Mouse (Mus musculus) skeletal muscle tissue, adult 2 months (tissue): ENCODE data around the gene Gpx4.
"Not testable (repeated sequence)": the region's sequence is repeated elsewhere in the genome, so short reads cannot be mapped to it uniquely, and the experiment has no call there.

Experiments
- DNase-seq: peaks from one replicate; pipeline ENCODE4 v3.0.0-alpha.2; 2012; ENCODE audit warnings: low read depth, low spot score

Gpx4 gene

DNA sequence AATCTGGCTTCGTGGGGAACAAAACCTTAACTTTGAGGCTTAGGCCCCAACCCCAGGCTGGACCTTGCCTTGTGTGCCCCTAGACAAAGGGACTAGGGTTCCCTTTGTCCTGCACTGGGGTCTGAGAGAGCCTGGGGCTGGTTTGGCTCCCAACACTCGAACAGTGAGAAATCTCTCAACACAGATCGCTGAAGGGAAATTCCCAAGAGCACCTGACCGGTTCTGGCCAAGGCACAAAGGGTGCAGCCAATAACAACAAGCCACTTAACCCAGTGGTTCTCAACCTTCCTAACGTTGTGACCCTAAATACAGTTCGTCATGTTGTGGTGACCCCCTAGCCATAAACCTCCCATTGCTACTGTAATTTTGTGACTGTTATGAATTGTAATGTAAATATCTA is 3.3 kb downstream of the Gpx4 start:
- DNase-seq, result no peak

DNA sequence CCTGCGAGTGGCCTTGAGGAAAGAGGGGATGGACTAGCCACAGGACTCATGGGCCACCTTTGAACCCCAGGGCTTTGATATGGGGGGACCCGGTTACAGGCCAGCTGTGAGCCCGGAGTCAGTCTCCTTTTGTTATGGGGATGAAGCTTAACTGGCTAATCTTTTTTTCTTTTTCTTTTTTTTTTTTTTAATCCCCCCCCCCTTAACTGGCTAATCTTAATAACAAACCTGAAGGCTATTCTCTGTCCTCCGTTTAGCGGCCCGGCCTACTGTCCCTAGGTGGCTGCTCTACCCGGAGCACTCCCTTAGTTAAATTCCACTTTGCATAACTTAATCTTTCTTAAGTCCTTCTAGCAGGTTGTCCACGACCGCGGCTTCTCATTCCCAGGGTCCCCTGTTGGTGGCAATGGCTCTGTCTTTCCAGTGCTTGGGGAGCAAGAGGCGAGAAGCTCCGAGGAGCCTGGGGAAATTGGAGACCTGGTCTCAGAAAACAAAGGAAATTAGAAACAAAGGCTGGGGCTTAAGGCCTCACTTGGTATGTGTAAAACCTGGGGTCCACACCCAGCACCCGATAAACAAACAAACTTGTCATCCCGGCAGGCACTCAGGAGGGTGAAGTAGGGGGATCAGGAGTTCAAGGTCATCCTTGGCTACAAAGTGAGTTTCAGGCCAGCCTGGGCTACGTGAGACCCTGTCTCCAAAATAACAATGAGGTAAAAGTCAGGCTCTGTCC is 4.1 kb downstream of the Gpx4 start:
- no peak for DNase-seq

DNA sequence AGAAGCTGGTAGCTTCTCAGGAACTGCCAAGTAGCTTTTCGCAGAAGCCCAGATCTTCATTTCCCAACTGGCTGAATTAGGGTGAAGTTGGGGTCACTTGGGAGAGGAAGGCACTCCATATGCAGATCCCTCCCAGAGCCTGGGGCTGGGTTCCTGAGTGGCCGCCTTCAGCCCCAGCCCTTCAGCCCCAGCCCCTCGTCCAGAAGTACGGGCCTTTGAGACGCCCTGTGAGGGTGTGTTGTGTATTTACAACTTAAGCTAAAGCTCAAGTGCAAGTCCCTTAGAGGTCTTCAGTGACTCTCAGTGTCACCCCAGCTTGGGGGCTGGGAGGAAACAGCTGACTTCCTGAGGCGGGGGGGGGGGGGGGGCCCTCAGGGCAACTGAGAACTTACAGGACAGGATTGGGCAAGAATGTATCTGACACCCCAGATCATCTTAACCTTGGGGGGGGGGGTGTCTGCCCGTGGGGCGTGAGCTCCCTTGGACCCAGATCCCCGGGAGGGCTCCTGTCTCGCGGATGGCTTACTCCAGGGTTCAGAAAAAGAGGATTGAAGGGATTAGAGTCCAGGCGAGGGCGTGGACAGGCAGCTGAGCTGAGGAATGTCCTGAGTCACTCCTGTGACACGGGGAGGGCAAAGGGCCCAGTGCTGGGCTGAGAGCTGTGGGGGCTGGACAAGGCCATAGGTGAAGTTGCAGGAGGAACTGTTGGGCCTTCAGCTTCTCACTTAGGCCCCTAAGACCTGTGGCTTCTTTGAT is 4.8 kb downstream of the Gpx4 start:
- peak; percentile 74 for DNase-seq

DNA sequence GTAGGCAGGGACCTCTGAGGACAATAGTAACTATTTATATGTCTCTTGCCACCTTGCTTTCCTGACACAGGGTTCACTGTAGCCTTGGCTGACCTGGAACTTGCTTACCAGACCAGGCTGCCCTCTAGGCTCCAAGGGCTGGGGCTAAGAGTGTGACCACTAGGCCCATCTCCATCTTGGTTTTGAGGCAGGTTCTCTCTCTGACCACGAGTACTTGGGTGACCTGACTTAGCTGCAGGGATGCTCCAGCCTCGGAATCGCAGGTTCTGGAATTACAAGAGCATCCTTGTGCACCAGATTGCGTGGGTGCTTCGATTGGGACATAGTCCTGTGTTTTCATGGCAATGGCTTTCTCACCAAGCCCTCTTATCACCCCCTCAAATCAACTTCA is 5.4 kb downstream of the Gpx4 start:
- DNase-seq, result no peak

DNA sequence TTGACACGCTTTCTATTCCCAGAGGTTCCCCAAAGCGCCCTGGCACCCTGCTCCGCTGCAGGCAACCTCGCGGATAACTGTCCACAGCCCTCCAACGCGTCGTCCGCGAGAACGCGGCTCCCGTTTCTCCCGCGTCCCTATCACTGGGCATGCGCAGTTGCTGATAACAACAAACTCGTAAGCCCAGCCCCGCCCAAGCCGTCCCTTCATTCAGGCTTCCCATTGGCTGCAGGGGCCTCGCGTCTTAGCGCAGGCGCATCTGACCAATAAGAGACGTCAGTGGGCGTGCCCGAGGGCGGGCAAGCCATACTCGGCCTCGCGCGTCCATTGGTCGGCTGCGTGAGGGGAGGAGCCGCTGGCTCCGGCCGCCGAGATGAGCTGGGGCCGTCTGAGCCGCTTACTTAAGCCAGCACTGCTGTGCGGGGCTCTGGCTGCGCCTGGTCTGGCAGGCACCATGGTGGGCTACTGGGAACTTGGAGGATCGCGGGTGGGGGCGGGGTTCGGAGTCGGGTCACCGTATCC is 6.4 kb downstream of the Gpx4 start:
- peak; percentile 100 for DNase-seq

DNA sequence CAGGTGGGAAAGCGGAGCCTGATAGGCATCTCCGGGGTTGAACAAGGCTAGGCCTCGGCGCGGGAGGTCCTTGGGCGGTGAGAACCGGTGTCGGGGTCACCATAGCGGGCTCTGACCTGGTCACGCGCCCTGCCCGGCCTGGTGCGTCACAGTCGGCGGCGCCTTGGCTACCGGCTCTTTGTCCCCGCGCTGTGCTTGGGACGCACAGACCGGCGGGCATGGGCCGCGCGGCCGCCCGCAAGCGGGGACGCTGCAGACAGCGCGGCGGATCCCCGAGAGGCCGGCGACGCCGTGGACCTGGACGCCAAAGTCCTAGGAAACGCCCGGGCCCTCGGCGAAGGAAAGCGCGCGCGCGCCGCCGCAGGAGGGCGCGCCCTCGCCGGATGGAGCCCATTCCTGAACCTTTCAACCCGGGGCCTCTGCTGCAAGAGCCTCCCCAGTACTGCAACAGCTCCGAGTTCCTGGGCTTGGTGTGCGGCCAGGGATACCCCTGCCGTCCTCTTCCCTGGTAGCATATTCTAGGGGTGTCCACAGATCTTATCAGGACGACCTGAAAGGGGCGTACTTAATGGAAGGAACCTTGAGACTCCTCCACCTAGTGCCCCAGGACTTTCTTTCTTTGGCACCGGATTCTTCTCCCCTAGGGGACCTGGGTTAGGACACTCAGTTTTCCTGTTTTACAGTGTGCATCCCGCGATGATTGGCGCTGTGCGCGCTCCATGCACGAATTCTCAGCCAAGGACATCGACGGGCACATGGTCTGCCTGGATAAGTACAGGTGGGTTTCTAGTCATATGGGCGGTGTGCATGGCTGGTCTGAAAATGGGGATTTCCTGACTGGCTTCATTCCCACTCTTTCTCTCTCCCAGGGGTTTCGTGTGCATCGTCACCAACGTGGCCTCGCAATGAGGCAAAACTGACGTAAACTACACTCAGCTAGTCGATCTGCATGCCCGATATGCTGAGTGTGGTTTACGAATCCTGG is 7.2 kb downstream of the Gpx4 start:
- DNase-seq, result peak; percentile 55

DNA sequence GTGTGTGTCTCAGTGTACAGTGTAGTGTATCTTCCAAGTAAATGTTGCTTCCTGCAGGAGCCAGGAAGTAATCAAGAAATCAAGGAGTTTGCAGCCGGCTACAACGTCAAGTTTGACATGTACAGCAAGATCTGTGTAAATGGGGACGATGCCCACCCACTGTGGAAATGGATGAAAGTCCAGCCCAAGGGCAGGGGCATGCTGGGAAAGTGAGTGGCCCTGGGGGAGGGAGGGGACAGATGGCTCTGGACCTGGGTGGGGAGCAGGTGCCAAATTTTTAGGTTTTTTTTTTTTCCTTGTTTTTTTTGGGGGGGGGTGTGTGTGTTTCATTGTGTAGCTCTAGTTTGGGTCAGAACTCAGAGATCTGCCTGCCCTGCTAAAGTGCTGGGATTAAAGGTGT is 7.9 kb downstream of the Gpx4 start:
- not testable (repeated sequence) for DNase-seq

DNA sequence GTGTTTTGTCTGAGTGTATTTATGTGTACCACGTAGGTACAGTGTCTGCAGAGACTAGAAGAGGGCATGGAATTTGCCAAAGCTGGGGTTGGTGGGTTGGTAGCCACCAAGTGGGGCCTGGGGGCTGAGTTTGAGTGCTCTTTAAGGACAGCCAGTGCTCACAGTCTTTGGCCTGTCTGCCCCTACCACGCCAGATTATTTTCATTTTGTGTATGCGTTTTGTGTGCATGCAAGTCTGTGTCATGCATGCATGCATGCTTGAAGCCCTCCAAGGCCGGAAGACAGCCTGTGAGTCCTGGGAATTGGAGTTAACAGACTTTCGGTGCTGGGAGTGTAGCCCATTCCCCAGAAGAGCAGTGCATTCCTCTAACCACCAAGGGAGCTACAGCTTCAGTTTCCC is 8.4 kb downstream of the Gpx4 start:
- no peak for DNase-seq

DNA sequence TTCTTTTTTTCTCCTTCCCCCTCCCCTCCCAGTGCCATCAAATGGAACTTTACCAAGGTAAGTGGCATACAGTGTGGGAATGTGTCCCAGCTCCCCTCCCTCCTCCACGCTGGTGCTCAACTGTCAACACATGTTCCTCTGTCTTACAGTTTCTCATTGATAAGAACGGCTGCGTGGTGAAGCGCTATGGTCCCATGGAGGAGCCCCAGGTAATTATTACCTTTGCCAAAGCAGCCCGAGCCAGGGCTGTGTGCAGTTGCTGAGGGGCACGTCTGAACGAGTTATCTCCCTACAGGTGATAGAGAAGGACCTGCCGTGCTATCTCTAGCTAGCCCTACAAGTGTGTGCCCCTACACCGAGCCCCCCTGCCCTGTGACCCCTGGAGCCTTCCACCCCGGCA is 8.9 kb downstream of the Gpx4 start:
- no peak for DNase-seq

DNA sequence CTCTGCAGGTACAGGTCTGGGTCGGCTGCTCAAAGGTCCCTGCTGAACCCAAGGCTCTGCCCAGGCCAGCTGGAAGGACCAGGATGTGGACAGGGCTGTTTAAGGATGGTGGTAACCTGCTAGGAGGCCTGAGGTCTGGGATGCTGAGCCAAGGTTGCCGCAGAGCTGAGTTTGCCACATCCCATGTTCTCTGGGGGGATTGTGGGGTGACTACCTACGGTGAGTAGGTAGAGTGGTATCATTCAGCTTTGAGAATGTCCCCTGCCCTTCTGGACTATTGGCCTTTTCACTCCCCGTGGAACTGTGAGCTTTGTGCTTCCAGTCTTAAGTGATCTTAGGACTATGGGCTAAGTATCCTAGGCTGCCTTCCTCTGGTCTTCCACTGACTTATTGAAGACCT is 9.5 kb downstream of the Gpx4 start:
- DNase-seq, result no peak

DNA sequence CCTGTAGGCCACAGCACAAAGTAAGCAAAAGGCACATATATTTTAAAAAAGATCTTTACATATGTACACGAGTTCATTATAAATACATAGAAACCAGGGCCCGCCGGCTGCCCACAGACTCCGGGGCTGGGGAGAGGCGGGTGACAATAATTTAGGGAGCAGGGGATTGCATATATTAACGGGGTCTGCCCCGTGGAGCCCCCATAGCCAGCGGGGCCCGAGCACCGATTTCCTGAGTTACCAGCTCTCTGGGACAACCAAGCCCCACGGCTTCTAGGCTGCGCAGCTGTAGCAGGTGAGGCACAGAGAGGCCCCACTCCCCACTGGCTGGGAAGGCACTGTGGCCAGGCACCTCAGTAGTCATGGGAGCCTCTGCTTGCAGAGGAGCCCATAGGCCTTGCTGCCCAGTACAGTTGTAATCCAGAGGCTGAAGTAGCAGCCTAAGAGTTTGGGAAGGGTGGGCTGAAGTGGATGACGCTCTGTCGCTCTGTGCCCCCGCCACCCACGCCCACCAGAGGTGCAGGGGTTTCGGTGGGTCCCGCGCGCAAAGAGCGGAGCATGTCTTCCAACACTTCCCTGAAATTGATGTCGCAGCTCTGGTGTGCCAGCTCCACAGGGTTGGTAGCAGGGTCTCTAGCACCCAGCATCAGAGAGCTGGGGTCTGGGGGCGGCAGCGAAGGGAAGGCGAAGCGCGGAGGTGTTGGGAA is 10.2 kb downstream of the Gpx4 start:
- DNase-seq, result no peak

DNA sequence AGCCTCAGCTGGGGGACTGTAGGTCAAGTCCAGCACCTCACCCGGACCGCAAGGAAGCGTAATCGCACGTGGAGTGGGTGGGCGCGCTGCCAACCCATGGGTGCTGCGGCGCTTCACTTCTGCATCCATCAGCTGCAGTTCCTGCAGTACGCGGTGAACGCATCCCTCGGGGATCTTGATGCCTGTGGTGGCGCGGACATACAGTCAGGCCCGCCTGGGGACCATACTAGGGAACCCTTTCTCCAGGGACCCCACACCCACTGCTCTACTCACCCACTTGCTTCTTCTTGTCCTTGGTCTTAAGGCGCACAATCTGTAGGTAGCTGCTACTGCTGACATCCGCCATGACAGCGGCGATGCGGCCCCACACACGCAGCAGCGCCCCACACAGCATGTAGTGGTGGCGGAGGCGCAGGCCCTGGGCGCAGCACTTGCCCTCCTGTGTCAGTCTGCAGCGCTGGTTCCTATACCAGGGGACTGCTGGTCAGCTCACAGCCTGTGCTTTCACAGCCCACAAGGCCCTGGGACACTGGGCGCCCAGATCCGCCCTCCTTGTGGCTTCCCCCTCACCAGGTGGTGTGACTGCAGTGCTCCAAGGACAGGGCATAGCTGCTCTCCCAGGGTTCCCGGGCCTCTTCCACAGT is 10.8 kb downstream of the Gpx4 start:
- DNase-seq, result no peak

DNA sequence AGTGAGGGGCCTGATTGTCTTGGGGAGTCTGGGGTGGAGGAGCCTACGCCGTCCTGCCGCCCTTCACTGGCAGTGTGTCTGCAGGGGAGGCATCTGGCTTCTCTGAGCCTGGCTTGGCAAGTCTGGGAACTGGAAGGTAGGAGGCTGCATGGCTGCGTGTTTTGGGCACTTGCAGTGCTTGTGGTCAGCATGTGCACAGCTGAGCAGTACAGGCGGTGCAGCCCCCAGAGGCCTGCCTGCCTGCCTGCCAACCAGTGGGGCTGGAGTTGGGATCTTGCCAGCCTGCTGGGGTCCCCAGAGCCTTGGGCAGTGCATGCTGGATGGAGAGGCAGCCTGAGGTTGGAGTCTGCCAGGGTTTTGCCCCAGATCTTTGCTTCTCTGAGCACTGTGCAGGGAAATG is 16.1 kb downstream of the Gpx4 start:
- DNase-seq, result no peak

DNA sequence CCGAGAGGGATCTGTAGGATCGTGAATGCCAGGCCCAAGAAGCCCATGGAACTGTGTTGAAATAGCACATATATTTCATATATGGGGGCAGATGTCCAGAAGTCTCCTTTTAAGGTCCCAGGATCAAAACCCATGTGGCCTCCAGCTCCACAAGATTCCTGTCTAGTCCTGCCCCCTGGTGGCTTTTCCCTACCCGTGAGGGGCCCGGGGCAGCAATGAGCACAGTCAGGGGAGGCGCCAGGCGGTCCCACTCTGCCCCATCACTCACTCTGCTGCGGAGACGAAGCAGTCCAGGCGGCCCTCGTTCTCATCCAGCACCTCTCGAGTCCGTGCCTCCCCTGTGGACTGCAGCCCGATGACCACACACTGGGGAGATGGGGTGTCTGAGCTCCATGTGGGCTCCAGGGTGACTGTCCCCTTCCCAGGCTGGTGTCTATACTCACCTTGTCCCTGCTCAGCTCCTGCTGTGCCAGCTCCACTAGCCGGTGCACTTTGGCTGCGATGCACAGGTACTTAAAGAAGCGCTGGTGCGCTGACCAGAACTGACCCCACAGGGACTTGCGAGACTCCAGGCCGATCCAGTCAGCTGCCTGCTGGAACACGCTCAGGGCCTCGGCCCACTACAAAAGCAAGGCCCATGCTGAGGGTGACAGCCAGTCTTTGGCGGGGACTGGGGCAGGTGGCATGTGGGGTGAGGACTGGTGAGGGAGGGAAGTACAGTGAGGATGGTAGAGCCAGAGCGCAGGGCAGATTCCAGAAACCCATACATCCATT is 17.1 kb downstream of the Gpx4 start:
- no peak for DNase-seq

DNA sequence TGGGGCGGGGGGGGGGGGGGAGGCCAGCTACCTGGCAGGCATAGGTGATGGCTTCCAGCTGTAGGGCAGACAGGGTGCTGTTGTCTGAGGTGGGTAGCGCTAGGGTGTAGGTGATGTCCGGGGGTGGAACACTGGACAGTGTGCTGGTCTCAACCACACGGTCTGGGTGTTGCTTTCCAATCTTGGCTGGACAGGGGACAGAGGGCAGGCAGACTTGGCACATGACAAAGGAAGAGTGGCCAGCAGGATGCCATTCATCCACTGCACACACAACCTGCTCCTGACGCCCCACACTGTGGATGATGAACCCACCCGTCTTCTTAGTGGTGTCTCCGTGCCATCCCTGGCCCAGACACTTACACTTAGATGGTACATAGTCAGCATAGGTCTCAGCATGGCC is 22.3 kb downstream of the Gpx4 start:
- no peak for DNase-seq

DNA sequence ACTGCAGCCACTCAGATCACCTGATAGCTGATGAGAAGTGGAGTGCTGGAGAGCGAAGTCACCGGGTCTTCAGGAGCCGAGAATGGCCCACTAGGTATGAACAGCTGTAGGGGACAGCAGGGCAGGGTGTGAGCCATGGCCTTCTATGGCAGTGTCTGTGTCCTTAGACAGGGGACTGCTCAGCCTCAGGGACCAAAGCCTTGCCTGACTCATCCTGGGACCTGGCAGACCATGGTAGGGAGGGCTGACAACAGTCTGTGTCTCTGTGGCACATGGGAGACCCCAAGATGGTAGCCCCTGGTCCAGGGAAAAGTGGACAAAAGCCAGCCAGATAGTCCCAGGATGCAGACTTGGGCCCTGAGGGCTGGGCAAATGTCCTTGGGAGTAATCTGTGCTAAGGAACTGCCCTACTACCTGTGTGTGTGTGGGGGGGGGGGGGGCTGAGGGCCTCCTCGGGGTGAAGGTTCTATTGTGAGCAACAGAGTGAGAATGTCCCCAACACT is 23.0 kb downstream of the Gpx4 start:
- DNase-seq, result no peak

DNA sequence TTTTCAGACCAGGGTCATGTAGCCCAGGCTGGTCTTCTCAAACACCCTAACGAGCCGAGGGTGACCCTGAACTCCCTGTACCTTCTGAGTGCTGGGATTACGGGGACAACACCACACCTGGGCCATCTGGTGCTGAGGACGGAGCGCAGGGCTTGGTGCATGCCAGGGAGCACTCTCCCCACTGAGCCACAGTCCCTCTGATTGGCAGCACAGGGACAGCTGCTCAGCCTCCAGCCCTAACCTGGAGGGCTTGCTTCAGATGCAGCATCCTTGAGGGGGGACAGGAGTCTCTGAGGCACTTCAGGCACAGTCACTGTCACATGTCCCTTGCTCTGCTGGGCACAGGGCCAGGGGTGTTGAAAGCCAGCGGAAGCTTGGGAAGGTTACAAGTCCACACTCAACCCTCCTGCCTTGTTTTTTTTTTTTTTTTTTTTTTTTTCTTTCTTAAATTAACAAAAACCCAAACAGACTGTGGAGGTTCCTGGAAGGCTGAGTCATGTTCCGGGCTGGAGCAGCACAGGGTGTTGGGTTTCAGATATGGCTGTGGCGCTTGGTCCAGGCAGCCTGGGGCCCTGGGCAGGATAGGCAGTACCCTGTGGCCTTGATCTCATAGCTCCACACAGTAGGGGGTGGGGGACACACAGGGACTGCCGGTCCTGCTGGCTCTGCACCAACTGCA is 24.0 kb downstream of the Gpx4 start:
- DNase-seq, result peak; percentile 92

DNA sequence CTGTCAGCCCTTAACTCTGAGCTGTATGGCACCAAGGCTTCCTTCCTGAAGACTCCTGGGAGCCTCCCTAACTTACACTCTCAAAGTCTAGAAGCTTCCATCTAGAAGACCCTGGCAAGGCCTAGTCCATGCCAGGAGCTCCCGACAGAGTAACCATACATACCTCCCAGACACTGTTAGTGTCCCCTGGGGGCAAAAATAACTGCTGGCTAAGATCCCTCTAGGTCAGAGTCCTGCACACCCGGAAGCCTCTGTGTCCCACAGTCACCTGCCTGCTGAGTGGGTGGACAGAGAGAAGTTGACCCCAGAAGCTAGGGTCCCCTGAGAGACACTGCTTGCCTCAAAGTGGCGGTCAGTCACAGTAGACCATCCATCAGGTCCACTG is 24.5 kb downstream of the Gpx4 start:
- DNase-seq, result no peak
